ENCODE assay signal across 9 mouse cellular contexts in genomic region chr1:134646963-134647282, GRCm38 (mm10). TPM values are rescaled to one million over a fixed set of nuclear protein-coding genes. Genes with fewer than 3 reads are reported as not detected.
DNase-seq lines count a peak whose midpoint lies in the region; ATAC-seq and TF ChIP-seq lines count a peak whose summit lies in the region.
"Had no signal": no experiment of that assay in that cellular context is flagged by ENCODE, and none has a peak within 500 bp of the region (broad histone marks: within the 10 kb centered on the region; RNA-seq: fewer than 3 reads in every experiment).

No protein-coding gene starts in this region.

- H3K4me2 ChIP-seq in embryonic facial prominence, embryonic 15.5 days (replicated peaks): peak overlapping the region; percentile 91
- H3K4me2 ChIP-seq in intestine, embryonic 15.5 days (replicated peaks): peak overlapping the region; percentile 95
- peak overlapping the region; percentile 57 for H3K4me2 ChIP-seq in midbrain, postnatal 0 days (ENCODE audit: low read depth, low read length, poor library complexity, severe bottlenecking)

- H3K9ac ChIP-seq in embryonic facial prominence, embryonic 15.5 days: peak overlapping the region; percentile 31; the same call in 1 of the 2 replicates
- H3K9ac ChIP-seq in intestine, embryonic 15.5 days: peak overlapping the region; percentile 52
- peak overlapping the region; percentile 48; the same call in 1 of the 2 replicates for H3K9ac ChIP-seq in midbrain, postnatal 0 days (replicated peaks; ENCODE audit: low read length, poor library complexity, severe bottlenecking)

- H3K27me3 ChIP-seq in embryonic facial prominence, embryonic 15.5 days: peaks cover 66% of the 10 kb centered on the region
- H3K27me3 ChIP-seq in intestine, embryonic 15.5 days (replicated peaks): peaks cover 42% of the 10 kb centered on the region
- peaks cover 34% of the 10 kb centered on the region for H3K27me3 ChIP-seq in midbrain, postnatal 0 days (ENCODE audit: insufficient read depth, low read length)

- no peak for ATAC-seq in embryonic facial prominence, embryonic 15.5 days (ENCODE audit: insufficient number of reproducible peaks, low FRiP score, low TSS enrichment, low read depth)
- ATAC-seq in intestine, embryonic 15.5 days: peak; percentile 37; the same call in 1 of the 2 replicates
- no peak for ATAC-seq in midbrain, postnatal 0 days (ENCODE audit: low FRiP score)

- H3K27ac ChIP-seq in embryonic facial prominence, embryonic 15.5 days (replicated peaks): no peak overlapping the region
- no peak overlapping the region for H3K27ac ChIP-seq in intestine, embryonic 15.5 days
- no peak overlapping the region for H3K27ac ChIP-seq in midbrain, postnatal 0 days (ENCODE audit: low read depth, low read length)

- peak; percentile 44 for DNase-seq in kidney, postnatal 10 days
- DNase-seq in kidney, adult 9 months: no peak
- DNase-seq in midbrain, postnatal 0 days (ENCODE audit: low spot score): no peak
- DNase-seq in adrenal gland, adult 8-10 months: no peak
- DNase-seq in urinary bladder, postnatal 10 days (ENCODE audit: low spot score): no peak
- DNase-seq in thymus, postnatal 10 days (ENCODE audit: low spot score in 2 of 2): no peak

- H3K36me3 ChIP-seq in embryonic facial prominence, embryonic 15.5 days: no peaks in the 10 kb centered on the region
- no peaks in the 10 kb centered on the region for H3K36me3 ChIP-seq in intestine, embryonic 15.5 days
- H3K36me3 ChIP-seq in midbrain, postnatal 0 days (ENCODE audit: insufficient read depth, low read length): no peaks in the 10 kb centered on the region

- no peaks in the 10 kb centered on the region for H3K9me3 ChIP-seq in embryonic facial prominence, embryonic 15.5 days (replicated peaks)
- H3K9me3 ChIP-seq in intestine, embryonic 15.5 days: no peaks in the 10 kb centered on the region
- no peaks in the 10 kb centered on the region for H3K9me3 ChIP-seq in midbrain, postnatal 0 days (ENCODE audit: low read length)

- peak overlapping the region; percentile 52 for H3K4me3 ChIP-seq in embryonic facial prominence, embryonic 15.5 days (replicated peaks)
- peak overlapping the region; percentile 57 for H3K4me3 ChIP-seq in intestine, embryonic 15.5 days (replicated peaks)
- H3K4me3 ChIP-seq in midbrain, postnatal 0 days (ENCODE audit: low read depth, low read length): peak overlapping the region; percentile 36

- no peak for TF ChIP-seq CTCF in midbrain, postnatal 0 days (IDR thresholded peaks at IDR 0.05)

- under 1% methylated on average over 28 of the region's 28 CpGs for WGBS in embryonic facial prominence, embryonic 15.5 days
- WGBS in intestine, embryonic 15.5 days: under 1% methylated on average over 28 of the region's 28 CpGs
- 2% methylated on average over 25 of the region's 28 CpGs for WGBS in midbrain, postnatal 0 days

- H3K4me1 ChIP-seq in embryonic facial prominence, embryonic 15.5 days: peaks cover 27% of the 10 kb centered on the region
- peaks cover 21% of the 10 kb centered on the region for H3K4me1 ChIP-seq in intestine, embryonic 15.5 days (replicated peaks)
- H3K4me1 ChIP-seq in midbrain, postnatal 0 days (ENCODE audit: insufficient read depth, low read length): peaks cover 3% of the 10 kb centered on the region; the same call in 1 of the 2 replicates

RNA-seq across cellular contexts. Expression of gene Syt2, which starts 0.4 kb away (rescaled TPM):
- polyA plus RNA-seq in embryonic facial prominence, embryonic 15.5 days (2015; fragmentation: Nextera tagmentation; extraction: Ambion mirVana): 0.56 and 1.0 TPM in 2 replicates
- polyA plus RNA-seq in intestine, embryonic 15.5 days (2015; fragmentation: Nextera tagmentation; extraction: Ambion mirVana): 0.87 and 2.0 TPM in 2 replicates
- 18.9 and 19.0 TPM in 2 replicates for total RNA-seq in midbrain, postnatal 0 days (2014; rRNA removed)
- polyA plus RNA-seq in midbrain, postnatal 0 days (2015; fragmentation: Nextera tagmentation; extraction: Ambion mirVana): 6.2 and 6.8 TPM in 2 replicates
- under 1 TPM; 0.07 to 0.22 (median 0.11) TPM for total RNA-seq in adrenal gland, adult 8-10 months (2022)
- polyA plus RNA-seq: spleen, adult 2 months had no signal
